Mouse (Mus musculus): ENCODE results near the gene Shq1. TPM values are rescaled to one million over a fixed set of nuclear protein-coding genes. Genes with fewer than 3 reads are reported as not detected.

The Shq1 gene
- 2.3 TPM for polyA plus RNA-seq (2015; fragmentation: Illumina TruSeq; extraction: RNeasy Lipid Tissue Mini Kit (QIAGEN cat#74804); ENCODE audit: insufficient read depth, low read depth, low replicate concordance)

DNA sequence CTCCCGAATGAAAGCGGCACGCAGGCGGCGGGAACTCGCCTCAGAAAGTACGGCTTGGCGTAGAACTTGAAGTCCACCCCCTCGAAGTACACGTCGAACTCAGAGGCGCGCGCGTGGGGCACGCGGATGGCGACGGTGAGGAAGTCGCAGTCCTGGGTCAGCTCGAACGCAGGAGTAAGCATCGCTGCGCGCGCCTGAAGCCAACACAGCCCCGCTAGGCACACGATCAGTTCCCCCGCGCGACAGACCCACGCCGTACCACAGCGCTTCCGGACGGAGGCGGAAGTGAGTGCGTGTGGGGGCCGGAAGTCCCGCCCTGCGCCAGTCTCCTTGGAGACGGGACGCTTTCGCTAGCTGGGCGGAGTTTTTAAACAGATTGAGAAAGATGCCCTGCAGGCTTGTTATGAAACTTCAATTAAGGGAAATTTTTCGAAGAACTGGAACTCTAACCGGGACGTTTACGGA lies at the start of gene Shq1:
TSS of gene Shq1 (minus strand) at position 278 of the 465 bp plus-strand sequence.

DNA sequence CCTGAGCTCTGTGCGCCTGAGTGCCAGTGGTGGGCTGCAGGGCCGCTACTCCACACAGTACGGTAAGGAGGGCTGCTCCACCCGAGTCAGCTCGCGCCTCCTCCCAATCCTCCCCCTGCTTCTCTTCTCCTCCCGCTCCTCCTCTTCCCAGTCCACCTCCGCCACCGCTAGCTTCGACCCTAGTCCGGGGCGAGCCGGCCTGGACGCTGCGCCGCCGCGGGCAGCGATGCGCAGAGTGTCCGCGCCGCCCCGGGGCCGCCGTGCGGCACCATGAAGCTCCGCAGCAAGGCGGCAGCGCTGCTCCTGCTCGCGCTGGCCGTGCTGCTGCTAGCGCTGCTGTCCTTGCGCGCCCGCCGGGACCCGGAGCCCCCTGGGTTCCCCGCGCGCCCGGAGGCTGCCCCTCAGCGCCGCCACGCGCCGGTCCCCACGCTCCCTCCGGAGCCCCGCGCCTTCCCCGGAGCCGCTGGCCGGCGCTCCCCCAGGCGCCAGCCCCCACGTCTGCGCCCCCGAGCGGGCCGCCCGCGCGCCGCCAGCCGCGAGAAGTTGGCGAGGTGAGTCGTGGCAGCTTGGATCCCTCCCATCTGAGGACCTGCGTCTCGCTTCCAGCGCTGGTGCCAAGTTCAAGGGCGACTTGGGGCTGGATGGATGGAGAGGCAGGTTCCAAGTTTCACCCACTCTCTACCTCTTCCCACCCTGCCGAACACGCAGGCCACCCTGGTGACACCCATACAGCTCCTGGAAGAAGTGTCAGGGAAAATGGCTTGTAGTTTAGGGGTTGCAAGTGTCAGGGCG lies 33.8 kb upstream of the Shq1 start, which contains the start of gene Gxylt2:
TSS of gene Gxylt2 (plus strand) at position 161 of the 792 bp plus-strand sequence.

Other genes starting within 250 kb of the Shq1 start
- gene Gxylt2, start 33.6 kb upstream of the Shq1 start, polyA plus RNA-seq (2015; fragmentation: Illumina TruSeq; extraction: RNeasy Lipid Tissue Mini Kit (QIAGEN cat#74804); ENCODE audit: insufficient read depth, low read depth, low replicate concordance) = 1.2 TPM
- gene Ppp4r2, start 162.5 kb upstream of the Shq1 start, polyA plus RNA-seq (2015; fragmentation: Illumina TruSeq; extraction: RNeasy Lipid Tissue Mini Kit (QIAGEN cat#74804); ENCODE audit: insufficient read depth, low read depth, low replicate concordance) = 9.6 TPM

Measured in pancreas, adult 10 weeks (tissue).